Mouse (Mus musculus) kidney, adult 11 months (tissue): Measurements from ENCODE around the gene Il12rb1.
A peak's percentile ranks its signal among the peaks of the same experiment; 100 is the strongest.

Experiments
- DNase-seq: peaks from one replicate; pipeline ENCODE4 v3.0.0; 2022

Gene Il12rb1

GRCm38 (mm10) chr8:70856028-70856427 is 47.8 kb downstream of the Il12rb1 start:
- DNase-seq: no peak

GRCm38 (mm10) chr8:70856541-70857197 is 48.4 kb downstream of the Il12rb1 start:
- DNase-seq: peak; percentile 74

GRCm38 (mm10) chr8:70857516-70857915 is 49.3 kb downstream of the Il12rb1 start:
- DNase-seq: no peak

- no peak for DNase-seq
These were observed 54.8 kb downstream of the Il12rb1 start, which contains the start of gene Kcnn1 for GRCm38 (mm10) chr8:70862824-70863641. Kcnn1 (minus strand) TSS chr8:70863258.

GRCm38 (mm10) chr8:70863956-70864711 is 55.9 kb downstream of the Il12rb1 start:
- no peak for DNase-seq

- no peak for DNase-seq
These were observed 56.5 kb downstream of the Il12rb1 start for GRCm38 (mm10) chr8:70864712-70865221.

GRCm38 (mm10) chr8:70865350-70866000 is 57.2 kb downstream of the Il12rb1 start:
- peak; percentile 99 for DNase-seq

- no peak for DNase-seq
These were observed 57.8 kb downstream of the Il12rb1 start for GRCm38 (mm10) chr8:70866001-70866520.

- DNase-seq: no peak
These were observed 58.3 kb downstream of the Il12rb1 start for GRCm38 (mm10) chr8:70866566-70866965.

GRCm38 (mm10) chr8:70868559-70869198 is 60.4 kb downstream of the Il12rb1 start:
- DNase-seq: peak; percentile 78

- DNase-seq: no peak
These were observed 60.9 kb downstream of the Il12rb1 start for GRCm38 (mm10) chr8:70869199-70869571.

GRCm38 (mm10) chr8:70869601-70870041 is 61.4 kb downstream of the Il12rb1 start:
- peak; percentile 80 for DNase-seq
